Mouse (Mus musculus) midbrain, embryonic 13.5 days (tissue): Measurements from ENCODE around the gene Tpra1. TPM values are rescaled to one million over a fixed set of nuclear protein-coding genes. Genes with fewer than 3 reads are reported as not detected.

Experiments
- ATAC-seq: fragments of 200-750 bp; cut with Nextera tagmentation; 2 replicates; pipeline ENCODE4 v1.8.0; 2017; ENCODE audit warnings: mild to moderate bottlenecking, moderate TSS enrichment, moderate library complexity
- H3K27ac ChIP-seq: fragments of 300-500 bp; sonication (generic); 2 replicates; pipeline ENCODE4 v1.5.1; 2015; ENCODE audit warnings: inconsistent platforms, mild to moderate bottlenecking, moderate library complexity
- H3K27me3 ChIP-seq: fragments of 300-500 bp; sonication (generic); 2 replicates; pipeline ENCODE4 v1.6.1; 2015; ENCODE audit warnings: mild to moderate bottlenecking, inconsistent platforms
- H3K36me3 ChIP-seq: fragments of 300-500 bp; sonication (generic); 2 replicates; pipeline ENCODE4 v1.6.1; 2015; ENCODE audit warnings: mild to moderate bottlenecking, inconsistent platforms
- H3K4me1 ChIP-seq: fragments of 300-500 bp; sonication (generic); replicated peaks from 2 replicates; pipeline ENCODE4 v1.6.1; 2015; ENCODE audit warnings: inconsistent platforms
- H3K4me2 ChIP-seq: fragments of 300-500 bp; sonication (generic); replicated peaks from 2 replicates; pipeline ENCODE4 v1.6.1; 2015; ENCODE audit warnings: moderate library complexity, mild to moderate bottlenecking, inconsistent platforms
- H3K4me3 ChIP-seq: fragments of 300-500 bp; sonication (generic); replicated peaks from 2 replicates; pipeline ENCODE4 v1.5.1; 2015; ENCODE audit warnings: mild to moderate bottlenecking, inconsistent platforms
- H3K9ac ChIP-seq: fragments of 300-500 bp; sonication (generic); replicated peaks from 2 replicates; pipeline ENCODE4 v1.6.1; 2015; ENCODE audit warnings: mild to moderate bottlenecking, inconsistent platforms
- H3K9me3 ChIP-seq: fragments of 300-500 bp; sonication (generic); 2 replicates; pipeline ENCODE4 v1.6.1; 2016; ENCODE audit warnings: mild to moderate bottlenecking, inconsistent platforms
- WGBS: fragments of 180-500 bp; shearing (Covaris S2); methylation state at CpG from one replicate; pipeline ENCODE4 v1.1.7; 2015; 5-methylcytosine and 5-hydroxymethylcytosine counted together
- polyA plus RNA-seq: library from polyadenylated mRNA; unstranded; fragments of >200 nt; fragmentation: Nextera tagmentation; extraction: Ambion mirVana; gene quantifications from 2 replicates; pipeline ENCODE4 v1.2.1, GENCODE M21; 2015

Gene Tpra1
- polyA plus RNA-seq, 1 experiment from 2014 or later, result 70.2 TPM

GRCm38 (mm10) chr6:88873965-88874867 lies 27.8 kb upstream of the Tpra1 start:
- WGBS, result 2% methylated on average over 68 of the region's 74 CpGs
- Histone ChIP-seq H3K4me3 (peak overlapping the region; percentile 96), H3K9ac (peak overlapping the region; percentile 98), H3K4me1 (peaks cover 48% of the 10 kb centered on the region), H3K4me2 (peak overlapping the region; percentile 94), H3K27ac (peak overlapping the region; percentile 93), H3K36me3 (no peaks in the 10 kb centered on the region), H3K27me3 (peaks cover 5% of the 10 kb centered on the region; the same call in 1 of the 2 replicates), H3K9me3 (no peaks in the 10 kb centered on the region)
- peak; percentile 66 for ATAC-seq

GRCm38 (mm10) chr6:88874868-88875508 lies 27.1 kb upstream of the Tpra1 start, which contains the start of gene Podxl2:
Podxl2 (minus strand) TSS chr6:88875044.
- WGBS, result 6% methylated on average over 57 of the region's 63 CpGs
- peak within 1 kb of the TSS; percentile 98 for H3K9ac ChIP-seq
- H3K9me3 ChIP-seq, result no peaks in the 10 kb centered on the region
- peak within 1 kb of the TSS; percentile 94 for H3K4me2 ChIP-seq
- peak within 1 kb of the TSS; percentile 93 for H3K27ac ChIP-seq
- H3K36me3 ChIP-seq, result no peaks in the 10 kb centered on the region
- peak; percentile 71 for ATAC-seq
- H3K4me1 ChIP-seq, result peaks cover 40% of the 10 kb centered on the region
- H3K4me3 ChIP-seq, result peak within 1 kb of the TSS; percentile 96
- peaks cover 5% of the 10 kb centered on the region; the same call in 1 of the 2 replicates for H3K27me3 ChIP-seq

GRCm38 (mm10) chr6:88879471-88879870 lies 22.6 kb upstream of the Tpra1 start:
- H3K4me3 ChIP-seq, result no peak overlapping the region
- no peaks in the 10 kb centered on the region for H3K9me3 ChIP-seq
- H3K27me3 ChIP-seq, result peaks cover 5% of the 10 kb centered on the region; the same call in 1 of the 2 replicates
- H3K27ac ChIP-seq, result no peak overlapping the region
- no peak overlapping the region for H3K4me2 ChIP-seq
- 70% methylated on average over 4 of the region's 4 CpGs for WGBS
- H3K36me3 ChIP-seq, result peaks cover 12% of the 10 kb centered on the region
- peaks cover 7% of the 10 kb centered on the region for H3K4me1 ChIP-seq
- no peak for ATAC-seq
- H3K9ac ChIP-seq, result no peak overlapping the region

- 49% methylated on average over 7 of the region's 7 CpGs for WGBS
- peak overlapping the region; percentile 51 for H3K27ac ChIP-seq
Observed at GRCm38 (mm10) chr6:88881334-88881733, 20.7 kb upstream of the Tpra1 start.

GRCm38 (mm10) chr6:88884195-88884594 lies 17.9 kb upstream of the Tpra1 start:
- ATAC-seq, result no peak
- H3K4me1 ChIP-seq, result peaks cover 14% of the 10 kb centered on the region
- no peak overlapping the region for H3K9ac ChIP-seq
- H3K36me3 ChIP-seq, result peaks cover 59% of the 10 kb centered on the region
- H3K4me2 ChIP-seq, result no peak overlapping the region
- H3K27me3 ChIP-seq, result no peaks in the 10 kb centered on the region
- WGBS, result 96% methylated on average over 10 of the region's 10 CpGs
- H3K4me3 ChIP-seq, result no peak overlapping the region
- H3K9me3 ChIP-seq, result no peaks in the 10 kb centered on the region
- H3K27ac ChIP-seq, result no peak overlapping the region

More at GRCm38 (mm10) chr6:88881334-88881733, 20.7 kb upstream of the Tpra1 start:
- ATAC-seq, result peak; percentile 56; the same call in 1 of the 2 replicates
- H3K9me3 ChIP-seq, result no peaks in the 10 kb centered on the region
- peaks cover 31% of the 10 kb centered on the region for H3K36me3 ChIP-seq
- H3K4me3 ChIP-seq, result no peak overlapping the region
- H3K4me2 ChIP-seq, result no peak overlapping the region
- no peak overlapping the region for H3K9ac ChIP-seq
- H3K27me3 ChIP-seq, result no peaks in the 10 kb centered on the region
- H3K4me1 ChIP-seq, result peaks cover 8% of the 10 kb centered on the region

- H3K36me3 ChIP-seq, result peaks cover 64% of the 10 kb centered on the region
Observed at GRCm38 (mm10) chr6:88884690-88885089, 17.4 kb upstream of the Tpra1 start.

GRCm38 (mm10) chr6:88885644-88886416 lies 16.2 kb upstream of the Tpra1 start:
- Histone ChIP-seq H3K36me3 (peaks cover 75% of the 10 kb centered on the region), H3K4me1 (peaks cover 14% of the 10 kb centered on the region), H3K9me3 (no peaks in the 10 kb centered on the region), H3K27ac (peak overlapping the region; percentile 57), H3K9ac (no peak overlapping the region), H3K4me3 (no peak overlapping the region), H3K4me2 (no peak overlapping the region), H3K27me3 (no peaks in the 10 kb centered on the region)
- 83% methylated on average over 12 of the region's 12 CpGs for WGBS
- 0 out of 2 replicates have a peak, but pooled peaks have one; percentile 10 for ATAC-seq

More at GRCm38 (mm10) chr6:88884690-88885089, 17.4 kb upstream of the Tpra1 start:
- no peaks in the 10 kb centered on the region for H3K9me3 ChIP-seq
- no peaks in the 10 kb centered on the region for H3K27me3 ChIP-seq
- no peak overlapping the region for H3K4me2 ChIP-seq
- 98% methylated on average over 17 of the region's 17 CpGs for whole genome bisulfite sequencing
- H3K4me1 ChIP-seq, result peaks cover 14% of the 10 kb centered on the region
- ATAC-seq, result no peak
- no peak overlapping the region for H3K27ac ChIP-seq
- H3K9ac ChIP-seq, result no peak overlapping the region
- no peak overlapping the region for H3K4me3 ChIP-seq

- no peaks in the 10 kb centered on the region for H3K9me3 ChIP-seq
- H3K9ac ChIP-seq, result no peak overlapping the region
- no peak overlapping the region for H3K4me2 ChIP-seq
- WGBS, result 52% methylated on average over 2 of the region's 2 CpGs
- peak overlapping the region; percentile 57; the same call in 1 of the 2 replicates for H3K27ac ChIP-seq
- H3K4me1 ChIP-seq, result peaks cover 12% of the 10 kb centered on the region
- peaks cover 82% of the 10 kb centered on the region for H3K36me3 ChIP-seq
- ATAC-seq, result peak; percentile 78
- no peaks in the 10 kb centered on the region for H3K27me3 ChIP-seq
- H3K4me3 ChIP-seq, result no peak overlapping the region
Observed at GRCm38 (mm10) chr6:88886417-88886967, 15.6 kb upstream of the Tpra1 start.

- H3K27ac ChIP-seq, result no peak overlapping the region
- no peaks in the 10 kb centered on the region for H3K9me3 ChIP-seq
- no peak overlapping the region for H3K4me3 ChIP-seq
- ATAC-seq, result no peak
- H3K4me1 ChIP-seq, result peaks cover 8% of the 10 kb centered on the region
- H3K27me3 ChIP-seq, result no peaks in the 10 kb centered on the region
- H3K36me3 ChIP-seq, result peaks cover 87% of the 10 kb centered on the region
- H3K9ac ChIP-seq, result no peak overlapping the region
- no peak overlapping the region for H3K4me2 ChIP-seq
- WGBS, result 93% methylated on average over 13 of the region's 13 CpGs
Observed at GRCm38 (mm10) chr6:88889410-88890042, 12.5 kb upstream of the Tpra1 start.

- ATAC-seq, result no peak
- 82% methylated on average over 7 of the region's 7 CpGs for WGBS
- H3K4me2 ChIP-seq, result no peak overlapping the region
- H3K4me1 ChIP-seq, result peaks cover 8% of the 10 kb centered on the region
- no peaks in the 10 kb centered on the region for H3K9me3 ChIP-seq
- H3K9ac ChIP-seq, result no peak overlapping the region
- H3K27ac ChIP-seq, result no peak overlapping the region
- H3K36me3 ChIP-seq, result peaks cover 86% of the 10 kb centered on the region
- no peak overlapping the region for H3K4me3 ChIP-seq
- no peaks in the 10 kb centered on the region for H3K27me3 ChIP-seq
Observed at GRCm38 (mm10) chr6:88890832-88891231, 11.2 kb upstream of the Tpra1 start.

- ATAC-seq, result no peak
- H3K4me1 ChIP-seq, result peaks cover 19% of the 10 kb centered on the region
- no peak overlapping the region for H3K27ac ChIP-seq
- no peak overlapping the region for H3K9ac ChIP-seq
- H3K9me3 ChIP-seq, result no peaks in the 10 kb centered on the region
- H3K4me2 ChIP-seq, result no peak overlapping the region
- 61% methylated on average over 5 of the region's 5 CpGs for WGBS
- H3K27me3 ChIP-seq, result no peaks in the 10 kb centered on the region
- no peak overlapping the region for H3K4me3 ChIP-seq
- H3K36me3 ChIP-seq, result peaks cover 59% of the 10 kb centered on the region
Observed at GRCm38 (mm10) chr6:88893559-88893958, 8.5 kb upstream of the Tpra1 start.
